Mouse (Mus musculus): ENCODE data around the gene Fa2h.
A peak's percentile ranks its signal among the peaks of the same experiment; 100 is the strongest.
"Not testable (repeated sequence)": the region's sequence is repeated elsewhere in the genome, so short reads cannot be mapped to it uniquely, and the experiment has no call there.

The Fa2h gene

DNA sequence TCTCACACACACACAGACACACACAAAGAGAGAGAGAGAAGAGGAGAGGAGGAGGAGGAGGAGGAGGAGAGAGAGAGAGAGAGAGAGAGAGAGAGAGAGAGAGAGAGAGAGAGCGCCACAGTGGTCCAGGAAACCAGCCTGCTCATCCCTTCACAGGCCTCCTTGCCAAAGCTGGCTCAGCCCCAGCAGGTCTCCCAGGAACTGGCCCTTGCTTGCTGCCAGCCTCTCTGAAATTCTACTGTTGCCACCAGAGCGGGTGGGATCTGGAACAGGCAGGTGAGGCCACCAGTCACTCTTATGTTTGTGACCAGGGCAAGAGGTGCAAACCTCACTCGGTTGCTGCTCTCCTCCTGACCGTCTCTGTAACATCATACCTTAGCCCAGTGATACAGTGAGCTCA, 36.2 kb downstream of the Fa2h start:
- no peak for DNase-seq

DNA sequence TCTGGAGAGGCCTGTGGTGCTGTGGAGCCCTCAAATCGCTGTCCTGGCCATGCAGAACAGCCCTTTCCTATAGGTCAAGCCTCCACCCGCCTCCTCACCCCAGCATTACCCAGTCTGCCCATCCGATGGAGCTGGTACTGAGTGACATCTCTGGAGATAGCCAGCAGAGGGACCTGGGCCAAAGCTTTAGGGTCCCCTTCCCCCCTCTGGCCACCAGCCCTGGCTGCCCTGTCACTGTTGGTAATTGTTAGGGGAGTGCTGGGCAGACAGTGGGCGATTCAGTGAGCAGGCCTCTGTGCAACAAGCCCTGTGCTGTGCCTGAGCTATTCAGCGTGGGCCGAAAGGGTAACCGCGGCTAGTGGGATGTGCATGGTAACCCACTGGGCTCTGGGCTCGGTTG, 40.1 kb downstream of the Fa2h start:
- no peak for DNase-seq

DNA sequence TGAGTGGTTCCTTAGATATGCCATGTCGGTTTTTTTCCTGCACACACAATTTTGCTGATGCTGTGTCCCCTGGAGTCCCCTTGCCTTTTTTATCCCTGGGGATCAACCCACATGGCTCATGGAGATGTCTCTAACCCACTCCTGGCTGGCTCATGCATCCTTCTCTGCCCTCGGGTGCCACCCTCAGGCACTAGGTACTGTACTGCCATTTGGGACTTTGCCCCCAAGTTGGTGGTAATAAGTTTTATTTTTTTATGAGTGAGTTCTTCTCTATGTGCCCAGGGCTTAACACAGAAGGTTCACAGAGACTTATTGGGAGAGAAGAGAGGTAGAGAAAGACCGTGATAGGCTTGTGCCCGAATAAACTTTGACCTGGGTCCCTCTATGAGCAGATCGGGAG, 41.3 kb downstream of the Fa2h start:
- no peak for DNase-seq

DNA sequence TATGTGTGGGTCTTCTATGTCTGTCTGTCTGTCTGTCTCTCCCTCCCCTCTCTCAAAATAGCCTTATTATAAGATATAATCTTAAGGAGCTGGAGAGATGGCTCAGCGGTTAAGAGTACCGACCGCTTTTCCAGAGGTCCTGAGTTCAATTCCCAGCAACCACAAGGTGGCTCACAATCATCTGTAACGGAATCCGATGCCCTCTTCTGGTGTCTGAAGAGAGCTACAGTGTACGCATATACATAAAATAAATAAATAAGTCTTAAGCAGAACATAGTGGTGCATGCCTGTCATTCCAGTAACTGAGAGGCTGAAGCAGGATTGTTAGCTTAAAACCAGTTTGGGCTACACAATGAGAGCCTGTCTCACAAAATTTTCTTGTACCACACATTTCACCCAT, 43.0 kb downstream of the Fa2h start:
- DNase-seq, result no peak

DNA sequence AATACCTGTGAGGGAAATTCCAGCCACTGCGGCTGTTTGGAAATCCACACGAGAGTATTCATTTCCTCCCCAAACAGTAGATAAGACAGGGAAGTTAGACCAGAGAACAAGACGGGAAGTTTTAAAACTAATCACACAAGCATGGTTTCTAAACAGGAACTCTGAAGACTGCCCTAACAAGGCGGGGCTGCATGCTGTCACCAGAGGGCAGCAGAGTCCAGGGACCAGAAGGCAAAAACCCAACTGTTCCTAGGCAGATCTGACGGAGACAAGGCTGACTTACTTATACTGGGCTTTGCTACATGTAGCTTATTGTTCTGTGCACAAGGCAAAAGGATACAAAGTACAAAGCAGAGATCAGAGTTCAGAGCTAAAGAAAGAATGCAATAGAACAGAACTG, 50.4 kb downstream of the Fa2h start:
- DNase-seq, result peak; percentile 79

DNA sequence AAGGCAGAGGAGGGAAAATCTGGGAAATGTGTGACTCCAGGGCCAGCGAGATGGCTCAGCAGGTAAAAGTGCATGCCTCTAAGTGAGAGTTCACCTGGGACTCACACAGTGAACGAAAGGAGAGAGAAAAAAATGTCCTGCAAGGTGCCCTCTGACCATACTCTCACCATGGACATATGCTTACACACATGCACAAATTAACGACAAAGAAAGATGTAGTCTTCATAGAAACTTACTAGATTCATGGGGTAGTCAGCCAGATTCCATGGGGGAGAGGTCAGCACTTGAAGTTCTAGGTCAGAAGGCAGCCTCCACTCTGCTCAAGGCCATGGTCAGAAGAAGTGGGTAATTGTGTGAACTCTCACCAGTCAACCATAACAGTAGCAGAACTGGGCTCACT, 53.4 kb downstream of the Fa2h start:
- no peak for DNase-seq

DNA sequence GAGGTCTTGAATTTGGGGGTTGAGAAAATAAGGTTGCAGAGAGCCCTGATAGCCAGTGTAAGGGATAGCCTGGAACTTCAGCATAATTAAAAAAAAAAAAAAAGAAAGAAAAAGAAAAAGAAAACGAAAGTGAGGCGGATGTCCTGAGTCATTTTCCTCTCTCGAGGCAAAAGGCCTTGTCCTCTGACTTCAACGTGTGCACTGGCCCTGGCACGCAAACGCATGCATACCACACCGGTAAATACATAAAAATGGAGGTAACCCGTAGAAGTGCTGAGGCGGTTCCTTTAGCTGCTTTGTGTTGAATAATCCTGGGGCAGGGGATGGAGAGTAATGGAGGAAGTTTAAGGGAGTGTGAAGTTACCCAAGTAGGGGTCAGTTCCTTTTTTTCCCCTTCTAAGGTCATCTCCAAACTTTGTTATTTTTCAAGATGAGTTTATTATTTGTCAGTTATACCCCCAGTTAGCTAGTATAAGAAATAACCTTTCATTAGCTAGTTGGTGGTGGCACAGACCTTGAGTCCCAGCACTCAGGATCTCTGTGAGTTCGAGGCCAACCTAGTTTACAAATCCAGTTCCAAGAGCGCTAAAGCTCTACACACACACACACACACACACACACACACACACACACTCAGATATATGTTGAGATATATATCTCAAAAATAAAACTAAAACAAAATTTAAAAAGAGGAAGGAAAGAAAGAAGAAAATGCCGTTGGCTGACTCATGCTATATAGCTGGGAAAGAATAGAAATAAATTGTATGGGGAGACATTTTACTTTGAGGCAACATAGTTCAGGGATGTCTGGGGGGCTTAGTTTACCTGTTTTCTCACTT, 55.0 kb downstream of the Fa2h start:
- DNase-seq, result no peak

DNA sequence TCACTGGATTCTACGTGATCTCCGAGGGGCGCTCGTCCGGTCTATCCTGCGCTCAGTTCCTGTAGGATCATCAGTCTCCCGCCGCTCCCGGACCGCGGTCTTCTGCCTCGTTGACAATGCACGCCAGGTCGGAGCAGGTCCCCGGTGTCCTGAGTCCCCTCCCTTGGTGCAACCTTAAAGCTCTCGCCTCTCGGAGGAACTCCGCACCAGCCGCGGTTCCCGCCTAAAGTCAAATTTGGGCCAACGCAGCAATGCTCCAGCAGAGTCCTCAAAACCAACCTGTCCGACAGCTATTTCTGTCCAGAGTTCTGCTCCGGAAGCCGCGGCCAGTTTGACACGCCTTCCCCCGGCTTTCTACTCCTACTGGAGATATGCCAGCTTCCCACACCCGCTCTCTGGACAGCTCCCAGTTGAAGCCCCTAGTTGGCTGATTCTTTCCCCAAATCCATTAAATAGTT, 55.7 kb downstream of the Fa2h start, which contains the start of gene Mlkl:
Gene Mlkl (minus strand): TSS at position 288 of the 458 bp plus-strand sequence.
- DNase-seq, result peak; percentile 19

DNA sequence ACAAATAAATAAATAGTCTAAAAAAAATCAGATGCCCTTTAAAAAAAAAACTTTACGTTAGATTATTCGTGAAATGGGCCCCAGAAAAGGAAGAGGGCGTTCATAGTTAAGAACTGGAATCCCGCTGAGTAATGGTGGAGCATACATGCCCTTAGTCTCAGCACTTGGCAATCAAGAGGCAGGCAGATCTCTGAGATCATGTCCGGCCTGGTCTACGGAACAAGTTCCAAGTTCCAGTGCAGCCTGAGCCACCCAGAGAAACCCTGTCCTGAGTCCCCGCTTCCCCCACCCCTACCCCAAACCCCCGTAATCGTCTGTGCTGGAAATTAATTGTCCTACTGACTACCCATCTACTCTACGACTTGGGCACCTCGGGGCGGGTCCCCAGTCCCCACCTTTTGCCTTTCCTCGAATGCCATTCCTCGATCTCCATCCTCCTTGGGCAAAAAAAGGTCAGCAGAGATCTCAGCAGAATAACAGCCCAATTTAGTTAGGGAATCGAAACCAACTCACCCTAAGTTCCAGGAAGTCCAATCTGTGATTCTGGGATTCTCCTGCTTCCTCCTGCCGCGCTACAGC, 56.2 kb downstream of the Fa2h start:
- no peak for DNase-seq

DNA sequence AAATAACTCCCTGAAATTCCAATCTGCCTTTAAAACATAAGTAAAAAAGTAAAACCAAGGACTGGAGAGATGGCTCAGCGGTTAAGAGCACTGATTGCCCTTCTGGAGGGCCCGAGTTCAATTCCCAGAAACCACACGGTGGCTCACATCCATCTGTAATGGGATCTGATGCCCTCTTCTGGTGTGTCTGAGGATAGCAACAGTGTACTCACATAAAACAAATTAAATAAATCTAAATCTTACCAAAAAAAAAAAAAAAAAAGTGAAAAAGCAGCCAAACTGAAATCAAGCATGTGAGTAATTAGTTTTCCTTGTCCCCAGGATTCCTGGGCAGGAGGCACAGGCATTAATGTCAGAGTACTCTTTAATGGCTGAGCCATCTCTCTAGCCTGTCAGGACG, 56.9 kb downstream of the Fa2h start:
- DNase-seq, result no peak

DNA sequence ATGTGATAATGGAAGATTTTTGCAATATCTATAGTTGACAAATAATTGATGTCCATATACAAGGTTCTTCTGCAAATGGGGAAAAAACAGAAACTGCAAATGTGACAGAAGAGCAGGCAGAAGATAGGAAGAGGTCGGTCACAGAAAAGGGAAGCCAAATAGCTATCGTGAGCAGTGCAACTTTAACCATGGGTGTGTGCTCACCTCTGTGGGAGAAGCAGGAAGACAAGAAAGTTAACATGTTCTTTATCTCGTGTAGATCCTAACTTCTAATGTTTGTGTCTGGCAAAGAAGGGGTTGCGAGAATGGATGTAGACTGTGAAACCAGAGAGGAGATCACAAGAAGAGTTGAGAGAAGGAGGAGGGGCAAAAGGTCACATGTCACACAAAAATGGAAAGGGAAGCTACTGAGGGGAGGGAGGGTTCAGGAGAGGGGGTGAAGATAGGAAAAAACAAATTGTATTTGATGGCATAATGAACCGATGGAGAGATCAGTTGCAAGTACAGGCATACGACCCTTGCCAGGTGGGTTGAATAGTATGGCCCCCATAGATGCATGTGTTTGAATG, 68.3 kb downstream of the Fa2h start:
- no peak for DNase-seq

DNA sequence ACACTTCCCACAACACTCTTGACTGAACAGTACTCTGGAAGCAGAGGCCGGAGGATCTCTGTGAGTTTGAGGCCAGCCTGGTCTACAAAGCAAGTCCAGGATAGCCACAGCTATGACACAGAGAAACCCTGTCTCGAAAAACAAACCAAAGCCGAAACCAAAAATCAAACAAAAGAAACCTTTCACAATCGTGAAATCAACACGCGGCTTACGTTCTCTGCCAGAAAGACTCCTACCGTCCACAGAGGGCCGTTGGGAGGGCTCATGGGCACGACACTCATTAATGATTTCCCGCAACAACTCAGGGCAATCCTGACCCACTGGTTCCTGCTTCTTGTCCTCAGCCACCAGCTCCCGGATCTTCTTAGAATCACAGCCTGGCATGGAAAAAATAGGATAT, 78.9 kb downstream of the Fa2h start:
- DNase-seq, result no peak

DNA sequence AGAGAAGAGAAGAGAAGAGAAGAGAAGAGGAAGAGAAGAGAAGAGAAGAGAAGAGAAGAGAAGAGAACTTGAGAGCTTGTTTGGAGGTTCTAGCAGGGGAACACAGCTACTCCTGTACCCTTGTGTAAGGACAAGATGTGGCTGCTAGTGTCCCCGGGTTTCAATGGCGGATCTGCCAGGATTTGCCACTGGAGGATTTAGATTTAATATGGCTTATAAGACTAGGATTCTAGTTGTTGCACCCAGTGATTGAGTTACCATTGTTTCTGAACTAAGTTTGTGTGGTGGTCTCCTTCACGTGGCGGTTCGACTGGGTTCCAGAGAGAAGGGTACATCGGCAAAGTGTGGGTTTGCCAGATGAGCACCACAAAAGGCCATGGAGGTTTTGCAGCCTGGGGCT, 79.7 kb downstream of the Fa2h start:
- DNase-seq, result not testable (repeated sequence)

DNA sequence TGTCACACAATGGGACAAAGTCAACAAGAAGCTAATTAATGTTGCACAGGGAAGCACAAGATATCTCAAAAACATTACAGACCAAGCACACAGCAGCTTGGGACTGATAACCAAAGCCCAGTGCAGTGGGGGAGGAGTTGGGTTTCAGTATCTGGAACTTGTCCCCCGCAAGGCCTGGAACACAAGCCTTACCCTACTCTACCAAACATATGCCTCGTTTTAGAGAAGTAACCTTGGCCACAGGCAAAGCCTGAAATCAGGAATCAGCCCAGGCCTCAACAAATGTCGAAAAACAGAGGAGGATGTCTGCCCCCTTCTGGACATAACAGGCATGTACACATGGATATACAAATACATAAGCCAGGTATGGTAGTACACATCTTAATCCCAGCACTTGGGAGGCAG, 80.9 kb downstream of the Fa2h start:
- DNase-seq, result no peak

DNA sequence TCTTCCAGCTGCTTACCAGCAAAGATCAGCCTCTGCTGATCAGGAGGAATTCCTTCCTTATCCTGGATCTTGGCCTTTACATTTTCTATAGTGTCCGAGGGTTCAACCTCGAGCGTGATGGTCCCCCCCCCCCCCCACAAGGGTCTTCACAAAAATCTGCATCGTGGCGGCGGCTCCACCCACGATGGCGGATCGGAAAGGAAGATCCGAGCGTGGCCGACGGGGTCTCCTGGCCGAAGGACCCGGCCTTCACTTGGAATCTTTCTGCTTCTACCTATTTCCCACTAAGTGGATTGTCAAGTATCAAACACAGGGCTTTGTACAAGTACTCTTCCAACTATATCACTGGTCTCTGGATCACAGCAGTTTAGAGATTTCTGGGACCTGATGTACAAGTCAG, 83.6 kb downstream of the Fa2h start:
- not testable (repeated sequence) for DNase-seq

DNA sequence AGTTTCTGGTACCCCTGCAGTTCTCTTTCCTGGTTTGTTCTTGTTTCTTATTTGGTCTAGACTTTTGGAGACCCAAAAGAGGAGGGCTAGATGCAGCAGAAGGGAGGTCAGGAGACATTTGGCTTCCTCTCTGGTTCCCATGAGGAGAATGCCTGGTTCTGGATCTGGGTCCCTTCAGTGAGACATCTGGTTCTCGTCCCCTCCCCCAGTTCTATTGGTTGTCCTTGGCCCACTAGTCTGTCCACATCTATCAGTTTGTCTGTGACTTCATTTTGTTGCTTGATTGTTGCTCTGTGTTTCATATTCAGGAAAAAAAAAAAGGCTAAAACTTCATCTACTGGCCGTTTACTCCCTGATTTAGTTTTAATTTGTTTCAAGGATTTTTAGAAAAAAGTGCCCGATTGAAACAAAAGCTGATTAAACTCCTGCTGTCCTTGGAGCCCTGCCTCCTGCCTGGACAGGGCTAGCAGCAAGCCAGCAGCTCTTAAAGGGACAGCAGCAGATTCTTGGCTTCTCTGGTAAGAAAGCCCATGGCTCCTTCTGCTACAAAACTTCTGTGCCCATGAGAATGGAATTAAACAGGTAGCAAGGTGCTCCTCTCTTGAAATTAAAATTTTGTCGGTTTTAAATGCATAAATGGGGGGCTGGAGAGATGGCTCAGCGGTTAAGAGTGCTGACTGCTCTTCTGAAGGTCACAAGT, 88.4 kb downstream of the Fa2h start:
- DNase-seq, result no peak

DNA sequence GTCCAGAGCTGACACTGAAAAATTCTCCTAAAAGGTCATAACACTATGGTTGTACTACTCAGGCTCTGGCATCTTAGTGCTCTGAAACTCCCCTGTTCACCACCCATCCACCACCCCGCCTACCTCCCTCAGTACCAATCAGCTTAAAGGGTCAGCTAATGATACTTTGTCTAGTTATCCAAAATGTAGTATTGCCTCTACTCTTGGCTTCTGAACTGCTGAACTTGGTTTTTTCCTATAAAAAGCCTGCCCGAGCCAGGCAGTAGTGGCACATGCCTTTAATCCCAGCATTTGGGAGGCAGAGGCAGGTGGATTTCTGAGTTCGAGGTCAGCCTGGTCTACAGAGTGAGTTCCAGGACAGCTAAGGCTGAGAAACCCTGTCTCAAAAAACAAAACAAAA, 89.3 kb downstream of the Fa2h start:
- DNase-seq, result no peak

DNA sequence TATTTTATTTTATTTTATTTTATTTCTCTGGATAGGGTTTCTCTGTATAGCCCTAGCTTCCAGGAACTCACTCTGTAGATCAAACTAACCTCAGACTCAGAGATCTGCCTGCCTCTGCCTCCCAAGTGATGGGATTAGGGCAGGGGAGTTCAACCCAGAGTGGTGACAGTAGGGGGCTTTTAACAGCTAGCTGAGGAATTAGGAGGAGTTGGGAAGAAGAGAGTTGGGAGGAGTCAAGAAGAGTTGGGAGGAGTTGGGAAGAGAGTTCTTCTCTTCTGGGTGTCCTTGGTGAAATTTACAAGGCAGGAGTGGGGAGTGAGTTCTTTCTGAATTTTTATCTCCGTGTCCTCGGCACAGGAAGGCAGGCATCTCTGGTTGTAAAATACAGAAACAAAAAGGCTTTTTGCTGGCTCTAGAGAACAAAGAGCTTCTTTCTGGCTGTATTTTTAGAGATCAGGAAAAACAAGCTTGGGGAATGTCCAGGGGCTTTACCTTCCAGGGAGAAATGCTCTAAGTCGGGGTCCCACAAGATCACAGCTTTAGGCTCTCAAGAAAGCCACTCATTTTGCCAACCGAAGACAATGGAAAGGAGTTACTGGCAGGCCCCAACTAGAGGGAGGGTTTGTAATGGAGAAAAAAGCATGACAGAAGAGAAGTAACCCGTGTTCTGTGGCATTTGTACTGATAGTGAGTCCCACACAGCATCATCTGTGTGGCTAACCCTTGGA, 90.4 kb downstream of the Fa2h start:
- not testable (repeated sequence) for DNase-seq

DNA sequence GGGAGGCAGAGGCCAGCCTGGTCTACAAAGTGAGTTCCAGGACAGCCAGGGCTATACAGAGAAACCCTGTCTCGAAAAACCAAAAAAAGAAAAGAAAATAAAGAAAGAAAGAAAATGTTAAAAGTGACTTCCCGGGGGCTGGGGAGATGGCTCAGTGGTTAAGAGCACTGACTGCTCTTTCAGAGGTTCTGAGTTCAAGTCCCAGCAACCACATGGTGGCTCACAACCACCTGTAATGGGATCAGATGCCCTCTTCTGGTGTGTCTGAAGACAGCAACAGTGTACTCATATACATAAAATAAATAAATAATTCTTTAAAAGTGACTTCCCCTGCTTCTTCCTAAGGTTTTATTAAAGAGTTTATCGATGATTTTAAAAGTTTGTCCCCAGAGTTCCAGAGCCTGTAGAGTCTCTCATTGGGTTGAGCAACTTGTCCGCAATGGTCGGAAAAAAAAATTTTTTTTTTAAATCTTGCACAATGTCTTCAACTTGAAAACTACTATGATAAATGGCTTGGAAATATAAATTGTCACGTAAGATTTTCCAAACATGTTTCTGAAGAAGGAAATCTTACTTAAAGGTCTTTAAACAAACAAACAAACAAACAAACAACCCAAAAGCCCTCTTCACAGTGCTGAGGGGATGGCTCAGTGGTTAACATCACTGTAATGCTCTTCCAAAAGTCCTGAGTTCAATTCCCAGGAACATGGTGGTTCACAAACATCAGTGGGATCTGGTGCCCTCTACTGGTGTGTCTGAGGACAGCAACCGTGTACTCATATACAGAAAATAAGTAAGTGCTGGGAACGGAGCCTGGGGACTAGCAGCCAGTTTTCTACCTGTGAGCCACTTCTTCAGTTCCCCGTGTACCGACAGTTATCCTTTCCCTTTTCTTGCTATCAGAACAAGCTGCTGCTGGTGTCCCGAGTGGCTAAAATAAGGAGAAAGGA, 92.8 kb downstream of the Fa2h start:
- peak; percentile 32 for DNase-seq

DNA sequence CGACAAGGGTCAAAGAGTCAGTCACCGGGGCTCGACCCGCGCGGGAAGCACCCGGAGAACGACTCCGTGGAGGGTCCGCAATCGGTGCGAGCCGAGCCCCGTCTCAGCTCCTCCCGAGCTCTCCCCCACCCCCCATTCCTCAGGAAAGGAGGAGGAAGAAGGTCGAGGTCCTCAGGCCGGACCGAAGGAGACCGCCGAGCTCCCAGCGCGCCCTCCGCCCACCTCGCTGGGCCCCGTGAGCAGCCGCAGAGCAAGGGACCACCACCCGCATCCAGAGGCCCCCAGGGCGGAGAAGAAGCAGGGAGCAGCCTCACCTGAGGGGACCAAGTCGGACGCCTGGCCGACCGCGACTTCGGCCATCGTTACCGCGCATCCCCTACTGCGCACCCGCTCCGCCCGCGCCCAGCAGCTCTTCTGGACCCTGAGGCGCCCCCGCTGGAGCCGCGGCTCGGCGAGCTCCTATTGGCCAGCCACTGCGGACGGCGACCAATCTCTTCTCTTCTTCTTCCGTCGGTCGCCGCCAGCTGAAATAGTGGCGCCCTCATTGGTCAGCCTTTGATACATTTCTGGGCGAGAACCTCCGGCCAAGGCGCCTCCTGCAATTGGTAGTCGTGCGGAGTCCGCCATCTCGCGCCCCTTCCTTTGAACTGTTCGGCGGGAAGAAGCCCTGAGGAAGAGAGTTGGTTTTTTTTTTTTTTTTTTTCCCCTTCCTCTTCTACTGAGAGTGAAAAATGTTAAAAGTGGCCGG, 93.6 kb downstream of the Fa2h start, which contains the start of gene Rfwd3:
Gene Rfwd3 (minus strand): TSS at position 402 of the 748 bp plus-strand sequence.
- DNase-seq, result peak; percentile 94

DNA sequence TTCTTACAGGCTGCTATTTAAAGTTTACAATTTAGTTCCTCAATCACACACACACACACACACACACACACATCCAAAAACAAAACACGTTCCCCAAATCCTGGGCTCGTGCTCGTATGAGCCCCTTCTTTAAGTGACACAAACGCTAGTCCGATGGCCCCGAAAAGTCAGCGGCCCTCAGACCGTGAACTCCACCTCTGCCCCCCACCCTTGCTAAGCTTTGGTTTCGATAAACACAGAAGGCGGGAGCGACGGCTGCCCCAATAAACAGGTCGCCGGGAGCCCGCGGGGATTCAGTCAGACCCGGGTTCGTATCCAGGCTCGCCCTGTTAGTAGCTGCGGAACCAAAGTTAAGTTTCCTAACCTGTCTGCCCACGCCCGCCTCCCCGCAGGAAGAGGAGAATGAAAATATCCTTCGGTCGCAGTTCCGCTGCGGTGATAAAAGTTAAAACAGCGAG, 94.2 kb downstream of the Fa2h start:
- peak; percentile 71 for DNase-seq
